Mouse (Mus musculus): ENCODE measurements around the gene Gm21698. TPM values are rescaled to one million over a fixed set of nuclear protein-coding genes. Genes with fewer than 3 reads are reported as not detected.

The Gm21698 gene
- not detected for polyA plus RNA-seq (2017; shearing (Covaris generic))

DNA sequence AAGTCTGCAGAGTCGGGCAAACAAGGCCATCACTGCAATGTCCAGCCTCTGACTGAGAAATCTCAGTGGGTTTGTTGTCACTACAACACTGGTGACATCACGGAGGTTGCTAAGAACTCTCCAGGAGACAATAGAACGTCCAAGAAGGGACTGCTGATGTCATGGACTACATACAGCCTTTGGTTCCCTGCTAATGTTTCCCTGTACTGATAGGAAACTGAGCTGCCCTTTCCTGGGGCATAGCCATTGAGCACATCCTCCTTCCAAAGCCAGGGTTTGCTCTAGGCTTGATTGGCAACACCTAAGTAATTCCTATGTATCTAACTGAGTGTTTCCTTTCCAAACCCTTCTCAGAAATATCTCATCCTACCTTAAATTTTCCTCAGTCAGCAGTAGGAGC is at the start of gene Gm21698:
Gm21698 (minus strand) TSS at position 101 of the 400 bp plus-strand sequence.

DNA sequence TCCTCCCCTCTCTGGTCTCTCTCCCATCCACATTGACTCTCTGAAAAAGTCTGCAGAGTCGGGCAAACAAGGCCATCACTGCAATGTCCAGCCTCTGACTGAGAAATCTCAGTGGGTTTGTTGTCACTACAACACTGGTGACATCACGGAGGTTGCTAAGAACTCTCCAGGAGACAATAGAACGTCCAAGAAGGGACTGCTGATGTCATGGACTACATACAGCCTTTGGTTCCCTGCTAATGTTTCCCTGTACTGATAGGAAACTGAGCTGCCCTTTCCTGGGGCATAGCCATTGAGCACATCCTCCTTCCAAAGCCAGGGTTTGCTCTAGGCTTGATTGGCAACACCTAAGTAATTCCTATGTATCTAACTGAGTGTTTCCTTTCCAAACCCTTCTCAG is 34.4 kb upstream of the Gm21698 start, which contains the start of gene Gm5862:
Gm5862 (minus strand) TSS at position 101 of the 400 bp plus-strand sequence.

DNA sequence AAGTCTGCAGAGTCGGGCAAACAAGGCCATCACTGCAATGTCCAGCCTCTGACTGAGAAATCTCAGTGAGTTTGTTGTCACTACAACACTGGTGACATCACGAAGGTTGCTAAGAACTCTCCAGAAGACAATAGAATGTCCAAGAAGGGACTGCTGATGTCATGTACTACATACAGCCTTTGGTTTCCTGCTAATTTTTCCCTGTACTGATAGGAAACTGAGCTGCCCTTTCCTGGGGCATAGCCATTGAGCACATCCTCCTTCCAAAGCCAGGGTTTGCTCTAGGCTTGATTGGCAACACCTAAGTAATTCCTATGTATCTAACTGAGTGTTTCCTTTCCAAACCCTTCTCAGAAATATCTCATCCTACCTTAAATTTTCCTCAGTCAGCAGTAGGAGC is 16.2 kb upstream of the Gm21698 start, which contains the start of gene Gm1979:
Gm1979 (minus strand) TSS at position 101 of the 400 bp plus-strand sequence.

DNA sequence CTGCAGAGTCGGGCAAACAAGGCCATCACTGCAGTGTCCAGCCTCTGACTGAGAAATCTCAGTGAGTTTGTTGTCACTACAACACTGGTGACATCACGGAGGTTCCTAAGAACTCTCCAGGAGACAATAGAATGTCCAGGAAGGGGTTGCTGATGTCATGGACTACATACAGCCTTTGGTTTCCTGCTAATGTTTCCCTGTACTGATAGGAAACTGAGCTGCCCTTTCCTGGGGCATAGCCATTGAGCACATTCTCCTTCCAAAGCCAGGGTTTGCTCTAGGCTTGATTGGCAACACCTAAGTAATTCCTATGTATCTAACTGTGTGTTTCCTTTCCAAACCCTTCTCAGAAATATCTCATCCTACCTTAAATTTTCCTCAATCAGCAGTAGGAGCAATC is 15.9 kb downstream of the Gm21698 start, which contains the start of gene Gm21680:
Gm21680 (minus strand) TSS at position 101 of the 400 bp plus-strand sequence.

DNA sequence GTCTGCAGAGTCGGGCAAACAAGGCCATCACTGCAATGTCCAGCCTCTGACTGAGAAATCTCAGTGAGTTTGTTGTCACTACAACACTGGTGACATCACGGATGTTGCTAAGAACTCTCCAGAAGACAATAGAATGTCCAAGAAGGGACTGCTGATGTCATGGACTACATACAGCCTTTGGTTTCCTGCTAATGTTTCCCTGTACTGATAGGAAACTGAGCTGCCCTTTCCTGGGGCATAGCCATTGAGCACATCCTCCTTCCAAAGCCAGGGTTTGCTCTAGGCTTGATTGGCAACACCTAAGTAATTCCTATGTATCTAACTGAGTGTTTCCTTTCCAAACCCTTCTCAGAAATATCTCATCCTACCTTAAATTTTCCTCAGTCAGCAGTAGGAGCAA is 34.1 kb downstream of the Gm21698 start, which contains the start of gene Gm21671:
Gm21671 (minus strand) TSS at position 101 of the 400 bp plus-strand sequence.

DNA sequence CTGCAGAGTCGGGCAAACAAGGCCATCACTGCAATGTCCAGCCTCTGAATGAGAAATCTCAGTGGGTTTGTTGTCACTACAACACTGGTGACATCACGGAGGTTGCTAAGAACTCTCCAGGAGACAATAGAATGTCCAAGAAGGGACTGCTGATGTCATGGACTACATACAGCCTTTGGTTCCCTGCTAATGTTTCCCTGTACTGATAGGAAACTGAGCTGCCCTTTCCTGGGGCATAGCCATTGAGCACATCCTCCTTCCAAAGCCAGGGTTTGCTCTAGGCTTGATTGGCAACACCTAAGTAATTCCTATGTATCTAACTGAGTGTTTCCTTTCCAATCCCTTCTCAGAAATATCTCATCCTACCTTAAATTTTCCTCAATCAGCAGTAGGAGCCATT is 46.2 kb downstream of the Gm21698 start, which contains the start of gene Gm21663:
Gm21663 (minus strand) TSS at position 101 of the 400 bp plus-strand sequence.

Other genes with a start within 250 kb of the Gm21698 start
- 1.7 TPM for gene Actr3b, start 228.7 kb downstream of the Gm21698 start, polyA plus RNA-seq (2017; shearing (Covaris generic))
- not detected for gene Gm21663, start 46.3 kb downstream of the Gm21698 start, polyA plus RNA-seq (2017; shearing (Covaris generic))
- gene Gm21671, start 34.2 kb downstream of the Gm21698 start, polyA plus RNA-seq (2017; shearing (Covaris generic)) = not detected
- gene Gm21680, start 16.0 kb downstream of the Gm21698 start, polyA plus RNA-seq (2017; shearing (Covaris generic)) = not detected
- gene Gm1979, start 16.1 kb upstream of the Gm21698 start, polyA plus RNA-seq (2017; shearing (Covaris generic)) = not detected
- not detected for gene Gm5862, start 34.3 kb upstream of the Gm21698 start, polyA plus RNA-seq (2017; shearing (Covaris generic))
- gene Speer4a, start 50.9 kb upstream of the Gm21698 start, polyA plus RNA-seq (2017; shearing (Covaris generic)) = not detected
- gene Gm7347, start 69.9 kb upstream of the Gm21698 start, polyA plus RNA-seq (2017; shearing (Covaris generic)) = not detected
- not detected for gene Gm10471, start 100.6 kb upstream of the Gm21698 start, polyA plus RNA-seq (2017; shearing (Covaris generic))
- not detected for gene 5031410I06Rik, start 116.7 kb upstream of the Gm21698 start, polyA plus RNA-seq (2017; shearing (Covaris generic))
- not detected for gene Gm10220, start 132.8 kb upstream of the Gm21698 start, polyA plus RNA-seq (2017; shearing (Covaris generic))